Mouse (Mus musculus) urinary bladder, postnatal 4 days (tissue): ENCODE data around the gene Ppp1r16b.

ENCODE experiments used
- DNase-seq, 2 experiments: peaks; one replicate each; pipeline ENCODE4 v3.0.0; 2021 to 2022; ENCODE audit warnings: low spot score in 2 of 2

Gene Ppp1r16b

DNA sequence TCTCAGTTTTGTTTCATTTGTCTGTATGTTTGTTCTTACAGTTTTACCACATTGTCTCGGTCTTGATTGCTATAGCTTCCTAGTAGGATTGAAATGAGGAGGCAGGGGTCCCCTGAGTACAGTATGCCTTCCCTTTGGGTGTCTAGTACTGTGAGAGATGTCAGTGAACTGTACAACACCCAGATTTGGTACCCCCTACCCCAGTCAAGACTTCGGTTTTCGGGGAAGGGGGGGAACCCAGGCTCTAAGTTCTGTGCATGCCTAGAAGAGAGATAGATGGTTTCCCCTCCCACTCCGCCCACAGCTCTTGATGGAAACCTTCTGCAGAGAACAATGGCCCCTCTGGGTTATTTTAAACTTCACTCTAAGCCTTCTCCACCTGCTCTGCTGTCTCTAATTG lies at the start of gene Ppp1r16b:
Ppp1r16b (plus strand) TSS at position 301 of the 400 bp plus-strand sequence.
- DNase-seq: no peak

DNA sequence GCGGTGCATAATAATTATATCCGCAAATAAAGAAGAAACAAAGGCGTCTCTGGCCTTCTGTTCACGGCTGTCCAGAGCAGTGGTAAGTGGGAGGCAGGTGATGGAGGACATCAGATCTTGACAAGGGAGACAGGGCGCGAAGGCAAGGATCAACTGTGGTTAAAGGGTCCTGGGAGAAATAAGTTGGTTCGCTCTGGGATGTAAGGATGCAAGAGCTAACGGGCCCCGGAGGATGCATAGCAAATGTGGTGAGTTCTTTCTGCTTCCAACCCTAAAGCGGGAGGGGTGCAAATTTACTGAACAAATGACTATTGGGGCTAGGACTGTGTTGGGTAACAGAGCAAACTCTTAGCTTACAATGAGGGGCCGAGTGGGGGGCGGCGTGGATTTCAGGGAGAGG lies 49.5 kb upstream of the Ppp1r16b start:
- DNase-seq: no peak

DNA sequence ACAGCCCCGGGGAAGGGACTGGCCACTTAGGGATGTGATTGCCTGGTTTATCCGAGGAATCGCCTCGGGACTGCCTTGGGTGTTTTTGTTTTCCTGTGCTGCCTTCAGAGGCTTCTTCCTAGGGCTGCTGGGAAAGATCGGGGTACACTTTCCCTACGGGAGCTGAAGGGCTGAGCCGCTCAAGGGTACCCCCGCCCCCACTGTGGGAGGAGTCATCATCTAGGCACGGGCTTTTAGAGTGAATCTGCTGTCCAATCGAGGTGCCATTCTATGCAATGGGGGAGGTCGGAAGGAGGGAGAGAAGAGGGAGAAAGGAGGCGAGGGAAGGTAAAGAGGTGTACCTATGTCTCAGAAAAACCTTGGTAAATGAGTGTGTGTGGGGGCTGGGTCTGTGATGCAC lies 48.9 kb upstream of the Ppp1r16b start:
- no peak for DNase-seq

DNA sequence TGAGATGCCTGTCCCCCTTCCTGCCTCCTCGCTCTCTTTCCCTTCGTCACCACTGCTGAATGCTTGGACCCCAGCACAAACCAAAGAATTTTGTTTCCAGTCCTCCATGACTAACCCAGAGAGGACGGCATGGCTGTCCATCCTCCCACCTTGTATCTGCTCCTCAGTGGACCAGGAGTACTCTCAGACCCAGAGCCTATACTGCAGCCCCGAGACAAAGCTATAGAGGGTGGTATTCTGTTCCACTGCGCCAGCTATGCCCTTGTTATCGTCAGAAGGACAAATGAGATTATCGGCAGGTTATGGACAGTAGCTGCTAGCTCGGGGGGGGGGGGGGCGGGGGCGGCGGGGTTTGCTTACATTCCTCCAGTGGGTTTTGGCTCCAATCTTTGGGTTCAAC lies 48.4 kb upstream of the Ppp1r16b start:
- DNase-seq: no peak

DNA sequence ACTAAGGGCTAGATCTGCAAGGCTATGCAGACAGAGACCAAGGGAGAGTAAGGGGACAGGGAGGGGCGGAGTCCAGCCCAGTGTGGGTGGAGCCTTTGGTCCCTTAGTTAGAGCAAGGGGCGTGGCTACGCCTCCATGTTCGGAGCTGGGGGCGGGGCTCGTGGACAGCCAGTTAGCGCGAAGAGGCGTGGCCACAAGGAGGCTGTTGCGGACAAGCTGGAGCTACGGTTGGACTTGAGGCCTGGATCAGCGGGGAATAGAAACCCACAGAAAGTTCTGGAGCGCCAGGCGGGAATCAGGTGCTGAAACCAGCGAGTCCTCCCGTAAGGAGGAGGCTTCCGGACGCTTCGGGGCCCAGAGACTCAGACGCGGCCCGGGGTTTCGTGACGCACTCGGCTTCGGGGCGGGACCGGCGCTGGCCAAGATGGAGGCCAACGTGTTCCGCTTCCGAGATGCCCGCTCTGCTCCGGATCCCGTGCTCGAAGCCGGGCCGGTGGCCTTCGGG lies 40.4 kb upstream of the Ppp1r16b start, which contains the start of gene Actr5:
Actr5 (plus strand) TSS at position 171 of the 505 bp plus-strand sequence.
- peak; percentile 87 to 93 for DNase-seq

DNA sequence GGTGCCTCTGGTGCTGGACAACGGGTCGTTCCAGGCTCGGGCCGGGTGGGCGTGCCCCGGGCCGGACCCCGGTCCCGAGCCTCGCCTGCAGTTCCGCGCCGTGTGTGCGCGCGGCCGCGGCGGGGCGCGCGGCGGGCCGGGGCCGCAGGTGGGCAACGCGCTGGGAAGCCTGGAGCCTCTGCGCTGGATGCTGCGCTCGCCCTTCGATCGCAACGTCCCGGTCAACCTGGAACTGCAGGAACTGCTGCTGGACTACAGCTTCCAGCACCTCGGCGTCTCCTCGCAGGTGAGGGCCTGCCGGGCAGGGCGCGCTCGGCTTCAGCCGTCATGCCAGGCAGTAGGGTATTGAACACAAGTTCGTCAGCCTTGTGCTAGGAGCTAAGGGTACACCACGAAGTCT lies 40.0 kb upstream of the Ppp1r16b start:
- DNase-seq: no peak

DNA sequence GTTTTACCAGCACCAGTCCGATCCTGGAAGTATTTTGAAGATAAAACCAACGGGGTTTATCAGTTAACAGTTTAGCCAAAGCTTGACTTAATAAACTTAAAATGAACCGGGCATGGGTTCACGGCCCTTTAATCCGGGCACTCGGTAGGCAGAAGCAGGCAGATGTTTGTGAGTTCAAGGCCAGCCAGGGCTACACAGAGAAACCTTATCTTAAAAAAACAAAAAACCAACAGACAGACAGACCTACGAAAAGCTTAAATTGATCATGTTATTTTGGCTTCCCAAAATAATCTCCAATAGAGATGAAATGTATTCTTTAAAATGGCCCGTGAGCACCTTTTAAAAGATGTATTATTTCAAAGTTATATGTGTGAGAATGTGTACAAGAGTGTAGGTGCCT lies 39.5 kb upstream of the Ppp1r16b start:
- no peak for DNase-seq

DNA sequence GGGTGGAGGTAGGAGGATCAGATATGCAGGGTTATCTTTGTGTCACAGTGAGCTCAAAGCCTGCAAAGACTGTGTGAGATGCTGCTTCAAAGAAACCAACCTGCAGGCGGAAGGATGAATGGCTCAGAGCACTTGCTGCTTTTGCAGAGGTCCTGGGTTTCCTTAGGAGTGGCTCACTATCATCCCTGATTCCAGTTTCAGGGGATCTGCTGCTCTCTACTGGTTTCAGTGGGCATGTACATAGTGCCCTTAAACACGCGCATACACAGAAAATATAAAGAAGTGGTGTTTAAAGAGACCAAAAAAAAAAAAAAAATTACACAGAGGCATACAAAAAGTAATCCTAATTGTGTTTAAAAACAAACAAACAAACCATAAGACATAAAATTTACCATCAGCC lies 36.3 kb upstream of the Ppp1r16b start:
- DNase-seq: no peak

DNA sequence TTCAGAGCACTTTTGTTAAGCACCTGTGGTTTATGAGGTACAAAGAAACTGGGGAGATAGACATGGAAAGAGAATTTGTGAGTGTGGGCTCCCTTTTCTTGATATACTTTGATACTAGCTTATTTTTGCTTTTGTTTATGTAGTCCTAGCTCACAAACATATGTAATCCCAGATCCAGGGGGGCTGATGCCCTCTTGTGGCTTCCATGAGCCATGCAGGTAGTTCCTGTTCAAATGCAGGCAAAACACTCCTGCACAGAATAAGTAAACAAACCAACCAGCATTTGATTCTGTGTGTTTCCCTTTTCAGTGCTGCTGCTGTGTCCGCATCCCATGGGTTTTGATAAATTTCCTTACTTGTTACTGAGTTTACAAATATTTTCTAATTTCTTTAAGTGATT lies 35.8 kb upstream of the Ppp1r16b start:
- DNase-seq: no peak

DNA sequence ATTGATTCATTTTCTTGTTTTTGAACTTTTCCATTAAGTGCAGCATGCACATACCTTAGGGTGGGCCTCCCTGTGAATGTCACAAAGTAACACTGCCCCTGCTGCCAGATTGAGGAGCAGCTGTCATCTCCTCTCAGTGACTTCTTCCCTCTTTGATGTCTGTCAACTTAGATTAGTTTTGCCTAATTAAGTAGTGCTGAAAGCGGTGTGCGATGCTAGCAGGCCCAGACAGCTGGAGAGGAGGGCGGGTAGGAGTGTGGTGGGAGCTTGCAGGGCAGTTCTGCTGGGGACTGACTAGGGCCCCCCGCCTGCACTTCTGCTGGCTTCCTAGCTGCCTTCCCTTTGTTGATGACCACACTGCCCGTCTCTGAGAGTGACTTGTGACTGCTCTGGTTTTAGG lies 33.3 kb upstream of the Ppp1r16b start:
- DNase-seq: no peak

DNA sequence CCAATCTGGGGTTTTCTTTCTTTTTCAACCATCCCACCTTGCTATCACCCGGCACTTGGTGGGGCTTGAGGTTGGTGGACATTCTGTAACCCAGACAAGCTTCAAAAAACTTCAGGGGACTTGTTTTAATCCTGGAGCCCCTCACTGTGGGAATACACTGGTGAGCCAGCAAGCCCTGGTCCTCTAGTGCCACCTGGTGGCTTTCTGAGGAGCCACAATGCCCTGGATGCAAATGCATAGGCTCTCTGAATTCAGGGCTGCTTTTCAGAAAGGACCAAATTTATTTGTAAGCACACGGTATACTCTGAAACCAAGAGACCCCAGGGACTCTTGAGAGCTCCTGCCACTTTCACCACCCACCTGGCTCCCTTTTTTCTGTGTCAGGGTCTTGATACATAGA lies 23.3 kb upstream of the Ppp1r16b start:
- DNase-seq: peak in 1 of 2 experiments; percentile 68

DNA sequence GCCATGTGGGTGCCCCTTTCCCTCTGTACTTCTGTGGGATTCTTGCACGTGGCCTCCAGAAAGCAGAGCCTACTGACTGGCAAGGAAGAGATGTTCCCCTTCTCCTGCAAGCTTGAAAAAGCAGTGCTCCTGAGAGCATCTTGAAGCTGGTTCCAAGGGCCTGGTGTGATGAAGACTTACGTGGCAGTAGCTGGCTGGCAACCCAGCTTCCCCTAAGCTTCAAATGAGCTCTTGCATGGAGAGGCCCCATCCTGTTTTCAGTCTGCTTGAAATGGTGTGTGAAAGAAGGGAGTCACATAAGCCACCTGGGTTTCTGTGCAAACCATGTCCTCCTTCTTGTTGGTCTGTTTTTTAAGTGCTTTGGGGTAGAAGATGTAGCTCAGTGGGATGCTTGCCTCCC lies 22.6 kb upstream of the Ppp1r16b start:
- no peak for DNase-seq

DNA sequence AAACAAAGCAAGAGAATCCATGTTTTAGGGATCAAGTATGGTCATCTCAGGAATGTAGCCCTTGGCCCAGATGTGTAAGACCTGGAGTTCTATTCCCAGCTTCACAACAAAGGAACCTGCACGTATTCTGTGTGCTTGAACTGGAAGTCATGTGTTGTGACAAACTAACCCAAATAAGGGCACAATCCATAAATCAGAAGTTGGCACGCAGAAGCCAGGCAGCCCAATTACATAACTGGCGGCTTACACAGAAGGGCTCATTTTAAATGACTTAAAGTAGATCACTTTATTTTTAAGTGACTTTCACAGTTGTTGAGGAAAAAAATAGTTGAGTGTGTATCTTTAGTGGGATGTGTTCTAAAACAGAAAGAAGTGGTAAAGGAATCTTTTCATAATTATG lies 21.4 kb upstream of the Ppp1r16b start:
- no peak for DNase-seq

DNA sequence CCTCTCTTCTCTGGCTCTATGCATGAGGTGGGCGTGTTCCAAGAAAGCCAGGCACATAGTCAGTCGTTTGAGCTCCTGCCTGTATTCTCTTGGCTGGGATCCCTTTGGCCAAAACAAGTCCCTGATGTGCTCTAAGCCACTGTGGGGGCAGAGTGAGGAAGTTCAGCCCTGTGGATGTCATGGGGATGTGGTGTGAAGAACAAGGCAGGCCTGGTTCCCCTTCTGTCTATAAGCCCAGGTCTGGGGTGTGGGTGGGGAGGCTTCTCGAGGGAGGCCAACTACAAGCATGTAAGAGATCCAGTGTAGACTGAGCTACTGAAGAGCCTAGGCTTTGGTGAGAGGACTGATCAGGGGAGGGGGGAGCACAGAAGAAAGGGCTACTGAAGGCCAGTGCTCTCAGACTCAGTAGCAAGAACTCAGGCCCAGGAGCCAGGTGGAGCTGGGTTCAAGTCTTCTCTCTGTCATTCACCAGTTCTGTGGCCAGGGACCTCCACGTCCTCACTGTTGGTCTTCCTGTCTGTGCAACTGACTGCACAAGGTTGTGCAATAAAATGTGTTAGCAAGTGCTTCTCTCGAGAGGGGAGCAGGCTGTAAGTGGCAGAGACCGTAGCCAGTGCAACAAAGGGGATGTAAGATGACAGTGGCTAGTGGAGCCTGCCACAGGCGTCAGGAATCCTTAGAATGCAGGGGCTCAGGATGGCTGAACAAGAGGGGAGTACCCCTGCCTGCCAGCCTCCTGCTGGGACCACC lies 13.9 kb upstream of the Ppp1r16b start:
- no peak for DNase-seq

DNA sequence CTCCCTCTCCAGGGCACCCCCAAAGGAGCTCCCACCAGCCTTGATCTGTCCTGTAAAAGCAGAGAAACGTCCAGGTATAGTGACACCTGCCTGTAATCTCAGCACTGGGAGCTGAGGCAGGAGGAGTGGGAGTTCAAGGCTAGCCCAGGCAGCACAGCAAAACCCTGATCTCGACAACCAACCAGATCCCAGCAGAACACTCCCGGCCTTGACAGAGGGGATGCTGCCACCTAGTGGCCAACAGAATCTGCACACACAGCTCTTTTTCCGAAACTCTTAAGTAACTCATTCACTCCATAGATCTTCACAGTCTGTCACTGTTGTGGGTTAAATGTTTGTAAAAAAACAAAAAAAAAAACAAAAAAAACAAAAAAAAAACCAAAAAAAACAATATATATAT lies 12.2 kb upstream of the Ppp1r16b start:
- DNase-seq: peak in 1 of 2 experiments; percentile 71

DNA sequence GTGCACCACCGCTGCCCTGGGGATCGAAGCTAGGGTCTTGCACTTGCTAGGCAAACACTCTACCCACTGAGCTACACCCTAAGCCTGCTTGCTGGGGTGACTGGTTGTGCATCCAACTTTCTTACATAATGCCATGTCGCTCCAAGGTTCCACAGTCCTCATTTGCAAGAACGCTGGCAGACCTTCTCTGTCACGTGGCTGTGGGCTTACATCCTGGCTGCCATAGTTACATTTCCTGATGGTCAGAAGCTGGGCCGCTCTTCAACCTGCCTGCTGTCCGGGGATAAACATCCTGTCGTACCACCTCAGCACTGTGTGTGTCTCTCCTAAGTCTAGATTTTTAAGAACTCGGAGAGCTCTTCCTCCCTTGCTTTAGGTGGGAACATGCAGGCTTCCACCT lies 10.5 kb upstream of the Ppp1r16b start:
- no peak for DNase-seq

DNA sequence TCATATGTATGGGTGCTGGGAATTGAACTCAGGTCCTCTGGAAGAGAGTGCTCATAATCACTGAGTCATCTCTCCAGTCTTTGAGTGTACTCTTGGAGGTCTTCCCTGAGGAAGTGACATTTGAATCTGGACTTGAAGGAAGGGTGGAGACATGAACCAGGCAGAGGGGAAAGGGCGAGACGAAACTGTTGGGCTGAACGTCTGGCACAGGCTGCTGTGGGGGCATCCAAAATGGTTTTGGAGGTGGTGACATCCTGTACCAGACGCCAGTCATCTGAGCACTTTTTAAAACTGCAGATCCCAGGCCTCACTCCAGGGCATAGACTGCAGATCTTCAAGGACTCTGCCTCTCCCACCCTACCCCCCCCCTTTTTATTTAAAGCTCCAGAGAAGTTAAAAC lies 9.4 kb upstream of the Ppp1r16b start:
- no peak for DNase-seq

DNA sequence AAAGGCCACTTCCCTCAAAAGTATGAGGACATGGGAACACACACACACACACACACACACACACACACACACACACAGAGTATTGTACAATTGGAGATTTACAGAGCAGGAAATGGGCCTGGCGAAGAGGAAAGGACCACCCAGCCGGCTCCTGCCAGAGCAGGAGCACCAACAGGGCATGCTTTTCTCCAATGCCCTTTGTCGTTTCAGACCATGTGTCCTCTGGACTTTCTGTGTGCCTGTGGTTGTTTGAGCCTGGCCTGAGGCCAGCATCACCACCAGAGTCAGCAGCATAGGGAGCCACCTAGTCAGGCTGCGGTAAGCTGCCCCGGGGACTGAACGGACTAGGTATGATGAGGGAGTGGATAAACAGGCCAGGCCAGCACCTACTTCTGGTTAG lies 6.4 kb upstream of the Ppp1r16b start:
- no peak for DNase-seq

DNA sequence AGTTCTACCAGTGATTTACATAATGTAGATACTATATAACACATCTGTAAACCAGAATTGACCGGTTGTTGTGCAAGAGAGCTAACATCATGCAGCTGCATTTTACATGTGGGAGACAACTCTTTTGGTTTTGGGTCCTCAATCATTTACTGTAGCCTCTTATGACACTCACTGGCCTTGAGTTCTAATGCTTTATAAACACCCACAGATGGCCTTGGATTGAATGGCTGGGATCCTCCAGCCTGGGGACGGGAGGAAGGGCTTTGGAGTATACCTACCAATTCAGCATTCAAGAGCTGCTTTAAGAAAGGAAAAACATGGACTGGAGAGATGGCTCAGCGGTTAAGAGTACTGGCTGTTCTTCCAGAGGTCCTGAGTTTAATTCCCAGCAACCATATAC lies 5.9 kb upstream of the Ppp1r16b start:
- DNase-seq: no peak

DNA sequence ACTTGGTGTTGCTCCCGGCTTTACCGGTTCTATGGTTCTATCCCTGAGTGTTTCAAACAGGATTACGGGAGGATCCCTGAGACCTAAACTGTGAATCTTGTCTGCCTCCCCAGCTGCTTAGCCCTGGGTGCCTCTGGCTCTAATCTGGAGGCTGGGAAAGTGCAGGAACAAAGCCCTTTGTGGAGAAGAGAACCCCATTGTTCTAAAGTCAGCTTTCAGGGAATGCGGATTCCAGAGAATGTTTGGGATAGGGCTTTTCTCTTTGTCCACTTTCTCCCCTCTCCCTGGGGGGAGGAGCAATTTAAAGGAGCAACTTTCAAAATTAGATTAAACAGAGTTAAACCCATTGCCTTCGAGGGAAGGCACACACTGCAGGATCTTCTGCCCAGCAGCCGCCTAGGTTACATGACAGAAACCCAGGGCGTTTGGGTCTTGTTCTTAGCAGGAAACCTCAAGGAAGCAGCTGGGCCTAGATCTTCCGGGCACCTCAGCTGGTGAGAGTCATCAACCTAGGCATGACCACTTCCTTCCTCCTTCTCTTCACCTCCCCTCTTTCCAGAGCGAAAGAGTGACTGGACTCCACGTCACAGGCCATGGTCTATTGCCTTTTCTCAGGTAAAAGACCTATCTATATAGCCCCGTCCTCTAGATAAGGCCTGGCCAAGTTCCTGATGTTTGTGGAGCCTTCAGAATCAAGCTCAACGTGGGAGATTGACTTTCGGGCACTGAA lies 1.0 kb downstream of the Ppp1r16b start:
- DNase-seq: no peak

DNA sequence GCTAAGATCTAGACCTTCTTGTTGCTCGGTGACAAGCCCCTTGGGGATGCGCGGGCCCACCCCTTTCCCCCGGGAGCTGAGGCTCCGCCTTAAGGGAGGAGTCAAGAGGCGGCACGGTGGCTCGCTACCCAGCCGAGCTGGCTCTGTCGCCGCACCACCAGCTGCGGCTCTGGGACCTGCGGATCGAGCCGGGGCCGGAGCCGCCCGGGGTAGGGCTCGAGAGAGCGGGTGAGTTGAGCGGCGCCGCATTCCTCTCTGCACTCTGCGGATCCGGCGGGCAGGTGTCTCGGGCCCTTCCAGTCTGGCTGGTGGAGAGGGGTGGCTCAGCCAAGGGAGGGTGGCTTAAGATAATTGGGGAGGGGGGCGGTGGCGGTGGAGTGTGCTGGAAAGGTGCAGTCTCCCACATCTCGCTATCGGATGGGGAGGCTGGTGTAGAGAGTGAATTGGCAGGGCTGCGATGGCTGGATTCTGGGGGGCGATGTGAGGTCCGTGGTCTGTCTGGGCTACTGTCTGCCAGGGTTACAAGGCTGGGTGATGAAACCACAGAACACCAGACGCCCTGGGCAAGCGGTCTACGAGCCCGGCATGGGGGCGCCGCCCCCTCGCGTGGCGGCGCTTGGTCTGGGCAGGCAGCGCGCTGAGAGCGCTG lies 1.9 kb downstream of the Ppp1r16b start:
- no peak for DNase-seq

DNA sequence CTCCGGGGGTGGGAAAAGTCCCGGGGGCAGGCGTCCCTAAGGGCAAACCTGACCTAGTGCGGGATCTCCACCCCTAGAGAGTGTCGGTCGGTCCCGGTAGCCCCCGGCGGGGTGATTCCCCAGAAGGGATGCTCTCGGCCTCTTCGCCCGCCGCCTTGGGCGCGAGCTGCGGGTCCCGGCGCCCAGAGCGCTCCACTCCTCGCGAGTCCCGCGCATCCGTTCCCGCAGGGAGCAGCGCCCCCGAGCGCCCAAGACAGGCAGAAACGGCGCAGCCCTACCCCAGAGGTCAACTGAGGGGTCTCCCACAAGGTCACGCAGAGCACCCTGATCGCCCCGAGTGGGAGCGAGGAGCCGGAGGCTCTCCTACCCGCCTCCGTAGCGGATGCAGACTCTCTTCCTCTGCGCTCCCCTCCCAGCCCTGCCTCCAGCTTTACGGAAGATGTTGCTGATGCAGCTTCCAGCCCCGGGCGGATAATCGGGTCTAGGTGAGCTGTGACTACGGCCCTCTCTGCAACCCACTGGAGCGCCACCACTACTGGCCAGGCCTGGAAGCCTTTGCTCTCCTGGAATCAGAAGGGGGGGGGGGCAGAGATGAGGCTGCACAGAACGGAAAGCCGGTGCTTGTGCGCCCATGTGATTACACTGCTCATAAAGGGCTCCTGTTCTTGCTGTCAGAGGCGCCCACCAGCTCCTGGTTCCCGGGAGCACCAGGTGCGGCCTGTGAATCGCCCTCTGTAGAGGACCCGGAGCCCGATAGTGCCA lies 2.7 kb downstream of the Ppp1r16b start:
- DNase-seq: no peak
